Mouse (Mus musculus) NIH3T3 (cell line): ENCODE data around the gene Ly6g6c.
"Not testable (repeated sequence)": the region's sequence is repeated elsewhere in the genome, so short reads cannot be mapped to it uniquely, and the experiment has no call there.

Source experiments
- DNase-seq: peaks from one replicate; pipeline ENCODE4 v3.0.0-alpha.2; 2012; ENCODE audit warnings: low read depth

Gene Ly6g6c

GRCm38 (mm10) chr17:35031880-35032279 lies 33.3 kb upstream of the Ly6g6c start:
- DNase-seq = no peak

GRCm38 (mm10) chr17:35032323-35032870 lies 32.8 kb upstream of the Ly6g6c start:
- DNase-seq = no peak

- not testable (repeated sequence) for DNase-seq
These were observed 31.5 kb upstream of the Ly6g6c start for GRCm38 (mm10) chr17:35033703-35034102.

GRCm38 (mm10) chr17:35034896-35035295 lies 30.3 kb upstream of the Ly6g6c start:
- DNase-seq = peak; percentile 50

GRCm38 (mm10) chr17:35039121-35039873 lies 25.9 kb upstream of the Ly6g6c start:
- DNase-seq = peak; percentile 88

- peak; percentile 55 for DNase-seq
These were observed 21.4 kb upstream of the Ly6g6c start for GRCm38 (mm10) chr17:35043794-35044193.

GRCm38 (mm10) chr17:35044904-35045806 lies 20.0 kb upstream of the Ly6g6c start:
- DNase-seq = no peak

- DNase-seq = no peak
These were observed 19.1 kb upstream of the Ly6g6c start for GRCm38 (mm10) chr17:35045807-35046680.

- DNase-seq = peak; percentile 99
These were observed 18.3 kb upstream of the Ly6g6c start, which contains the start of gene Msh5 for GRCm38 (mm10) chr17:35046681-35047455. Msh5 (minus strand) TSS chr17:35046745.

GRCm38 (mm10) chr17:35047688-35048087 lies 17.5 kb upstream of the Ly6g6c start:
- DNase-seq = no peak

- DNase-seq = peak; percentile 53
These were observed 16.8 kb upstream of the Ly6g6c start for GRCm38 (mm10) chr17:35048149-35048931.

- no peak for DNase-seq
These were observed 16.2 kb upstream of the Ly6g6c start for GRCm38 (mm10) chr17:35048932-35049440.

GRCm38 (mm10) chr17:35049561-35050016 lies 15.6 kb upstream of the Ly6g6c start, which contains the start of gene Clic1:
Clic1 (plus strand) TSS chr17:35049966.
- DNase-seq = peak; percentile 90

- peak; percentile 88 for DNase-seq
These were observed 14.9 kb upstream of the Ly6g6c start for GRCm38 (mm10) chr17:35050126-35050750.

GRCm38 (mm10) chr17:35051156-35052086 lies 13.8 kb upstream of the Ly6g6c start:
- DNase-seq = peak; percentile 90

GRCm38 (mm10) chr17:35052271-35052798 lies 12.9 kb upstream of the Ly6g6c start:
- DNase-seq = no peak

GRCm38 (mm10) chr17:35055691-35056495 lies 9.3 kb upstream of the Ly6g6c start:
- no peak for DNase-seq
